Mouse (Mus musculus) thymus, postnatal 36 days (tissue): ENCODE results near the gene Mocs1.

Source experiments
- DNase-seq, 2 experiments: peaks; one replicate each; pipeline ENCODE4 v3.0.0; 2022; ENCODE audit warnings: mixed read lengths in 2 of 2

Mocs1 gene

DNA sequence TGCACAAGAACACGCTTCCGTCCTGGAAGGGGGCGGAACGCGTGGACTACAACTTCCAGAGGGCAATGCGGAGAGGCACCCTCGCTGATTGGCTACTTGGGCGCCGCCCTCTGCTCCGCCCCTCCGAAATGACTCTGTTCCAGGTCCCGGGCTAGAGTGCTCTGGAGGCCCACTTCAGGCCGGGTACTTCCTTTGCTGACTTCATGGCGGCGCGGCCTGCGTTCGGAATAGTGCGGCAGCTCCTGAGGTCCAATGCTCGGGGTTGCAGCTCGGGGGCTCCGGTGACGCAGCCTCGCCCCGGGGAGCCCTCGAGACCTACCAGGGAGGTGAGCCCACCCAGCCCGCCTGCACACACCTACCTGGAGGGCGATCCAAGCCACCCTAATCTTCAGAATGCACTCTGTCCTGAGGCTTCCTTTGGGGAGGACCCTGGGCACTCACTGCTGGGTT is at the start of gene Mocs1:
TSS of gene Mocs1 (plus strand) at position 124 of the 450 bp plus-strand sequence.
- peak; percentile 93 to 96 for DNase-seq

DNA sequence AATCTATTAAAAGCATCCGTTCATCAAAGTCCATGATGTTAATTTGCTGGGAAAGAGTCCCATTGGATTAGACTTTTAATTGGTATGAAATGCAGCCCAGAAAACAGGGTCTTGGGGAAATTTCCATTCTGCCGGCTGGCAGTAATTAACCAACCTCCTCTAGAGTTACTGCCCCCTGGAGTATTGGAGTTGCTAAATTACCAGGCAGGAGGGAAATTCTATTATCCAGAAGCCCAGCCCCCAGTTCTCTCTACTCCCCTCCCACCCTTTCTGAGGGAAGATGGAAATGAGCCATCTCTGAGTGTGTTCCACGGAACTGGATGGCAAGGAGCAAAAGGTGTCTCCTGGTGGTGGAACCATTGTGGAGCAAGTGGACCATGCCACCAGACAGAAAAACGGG is 48.5 kb upstream of the Mocs1 start:
- DNase-seq = no peak

DNA sequence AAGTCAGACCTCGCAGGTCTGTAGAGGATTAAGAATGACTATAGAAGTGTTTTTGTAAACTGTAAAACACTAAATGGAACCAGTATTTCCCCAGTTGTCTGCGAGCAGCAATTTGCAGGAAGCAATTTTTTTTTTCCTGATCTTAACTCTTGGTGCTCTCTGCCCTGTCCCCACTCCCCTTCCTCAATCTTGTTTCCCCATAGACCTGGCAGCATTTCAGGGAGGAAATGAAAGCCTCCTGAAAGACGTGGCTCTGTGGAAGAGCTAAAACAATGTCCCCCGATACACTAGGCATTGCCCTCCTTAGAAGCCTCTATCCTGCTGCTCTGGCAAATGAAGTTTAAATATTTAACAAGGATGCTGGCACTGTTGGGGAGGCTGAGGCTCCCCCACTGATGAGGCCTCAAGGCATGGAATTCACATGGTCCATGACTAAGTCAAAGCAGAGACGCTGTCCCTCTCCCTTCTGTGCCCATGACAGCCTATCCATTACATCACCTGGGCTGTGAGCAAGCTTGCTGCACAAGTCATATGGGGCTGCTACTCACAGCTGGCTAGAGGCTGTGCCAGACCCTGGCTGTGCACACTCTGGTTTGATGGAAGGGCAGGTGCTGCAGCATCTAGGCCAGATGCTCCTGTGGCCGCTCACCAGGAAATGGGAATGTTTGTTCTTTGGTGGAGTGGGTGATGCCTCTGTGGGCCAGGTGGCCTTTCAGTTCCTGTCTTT is 43.8 kb upstream of the Mocs1 start:
- peak; percentile 33 to 67 for DNase-seq

DNA sequence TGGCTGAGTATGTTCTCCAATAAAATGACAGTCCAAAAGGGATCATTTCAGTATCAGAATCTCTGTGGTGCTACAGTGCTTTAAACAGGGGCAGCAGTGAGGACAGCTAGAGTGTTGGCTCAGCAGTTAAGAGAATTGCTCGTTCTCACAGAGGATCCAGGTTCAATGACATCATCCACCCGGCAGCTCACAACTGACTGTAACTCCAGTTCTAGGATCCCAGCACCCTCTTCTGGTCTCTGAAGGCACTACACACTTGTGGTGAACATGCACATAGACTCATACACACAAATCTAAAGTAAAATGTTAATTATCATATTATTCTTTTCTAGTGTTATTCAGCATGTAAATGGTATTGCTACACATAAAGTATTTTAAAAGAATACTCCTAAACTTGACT is 40.4 kb upstream of the Mocs1 start:
- DNase-seq = no peak

DNA sequence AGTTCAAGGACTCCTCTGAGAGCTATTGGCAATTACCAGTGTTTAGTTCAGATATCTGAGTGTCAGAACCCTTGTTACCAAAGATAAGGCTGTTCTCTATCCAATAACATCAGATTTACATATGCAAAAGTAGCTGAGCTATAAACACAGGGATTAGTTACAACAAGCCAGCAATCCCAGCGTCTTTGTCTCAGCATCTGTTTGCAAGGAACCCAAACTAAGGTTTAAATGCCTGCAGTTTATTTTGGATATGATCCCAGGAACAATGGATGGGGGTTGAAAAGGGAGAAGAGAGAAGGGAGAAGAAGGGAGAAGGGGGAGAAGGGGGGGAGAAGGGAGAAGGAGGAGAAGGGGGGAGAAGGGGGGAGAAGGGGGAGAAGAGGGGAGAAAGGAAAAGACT is 35.4 kb upstream of the Mocs1 start:
- DNase-seq = no peak

DNA sequence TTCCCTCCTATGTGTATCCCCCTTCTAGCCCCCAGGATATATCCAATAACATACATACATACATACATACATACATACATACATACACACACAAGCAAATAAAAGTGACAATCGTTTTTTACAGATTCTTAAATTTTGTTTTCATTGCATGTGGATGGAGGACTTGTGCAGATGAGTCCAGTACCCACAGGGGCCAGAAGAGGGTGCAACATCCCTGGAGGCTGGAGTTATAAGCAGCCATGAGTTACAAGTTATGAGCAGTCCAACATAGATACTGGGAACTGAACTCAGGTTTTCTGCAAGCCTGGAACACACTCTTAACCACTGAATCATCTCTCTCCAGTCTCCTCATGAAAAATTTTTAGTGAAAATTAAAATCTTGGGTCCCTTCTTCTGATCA is 33.3 kb upstream of the Mocs1 start:
- DNase-seq = peak in 1 of 2 experiments; percentile 11

DNA sequence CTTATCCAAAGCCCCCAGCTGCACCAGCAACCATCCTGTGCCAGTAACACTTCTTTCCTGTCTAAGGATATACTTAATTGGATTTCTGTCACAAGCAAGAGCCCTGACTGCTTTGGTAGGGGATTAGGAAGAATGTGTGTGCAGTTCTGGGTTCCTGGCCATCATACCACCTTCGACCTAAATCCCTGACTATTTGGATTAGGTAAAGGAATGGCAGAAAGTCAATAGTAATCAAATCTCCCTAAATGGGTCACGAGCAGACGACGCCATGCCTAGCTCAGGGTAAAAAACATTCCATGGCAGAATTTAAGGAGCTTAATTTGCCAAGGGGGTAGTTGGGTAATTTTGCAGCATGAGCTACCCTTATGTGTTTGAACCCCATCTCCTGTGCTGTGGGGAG is 28.6 kb upstream of the Mocs1 start:
- no peak for DNase-seq

DNA sequence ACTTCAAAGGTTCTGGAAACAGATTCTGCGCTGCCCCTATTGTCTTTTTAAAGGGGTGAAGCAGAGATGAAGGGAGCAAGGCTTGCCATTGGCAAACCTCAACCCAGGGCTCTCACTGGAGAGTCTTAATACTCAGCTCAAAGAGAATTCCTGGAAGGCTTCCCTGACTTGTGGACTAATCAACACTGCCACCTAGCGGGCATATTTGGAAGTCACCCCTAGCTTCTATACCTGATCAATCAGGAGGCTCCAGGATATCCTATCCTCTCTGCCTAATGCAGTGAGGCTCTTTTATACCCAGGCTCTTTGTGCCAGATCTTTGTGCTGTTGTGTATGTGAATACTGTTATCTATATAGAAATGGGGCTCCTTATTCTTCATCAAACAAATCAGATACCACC is 28.0 kb upstream of the Mocs1 start:
- peak; percentile 44 to 63 for DNase-seq

DNA sequence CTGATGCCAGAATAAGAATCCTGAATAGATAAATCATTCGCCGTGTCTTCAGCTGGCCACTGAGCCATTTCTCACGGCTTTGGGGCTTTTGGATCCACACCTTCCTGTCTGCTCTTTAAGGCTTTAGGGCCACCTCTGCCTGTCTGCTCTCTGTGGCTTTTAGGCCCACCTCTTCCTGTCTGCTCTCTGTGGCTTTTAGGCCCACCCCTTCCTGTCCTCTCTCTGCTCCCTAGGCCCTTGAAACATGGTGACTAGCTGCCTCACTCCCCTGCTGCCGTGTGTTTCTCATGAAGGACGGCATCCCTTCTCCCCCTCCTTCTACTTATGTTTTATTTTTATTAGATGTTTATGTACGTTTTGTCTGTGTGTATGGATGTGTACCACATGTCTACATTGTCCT is 25.0 kb upstream of the Mocs1 start:
- peak; percentile 33 to 58 for DNase-seq

DNA sequence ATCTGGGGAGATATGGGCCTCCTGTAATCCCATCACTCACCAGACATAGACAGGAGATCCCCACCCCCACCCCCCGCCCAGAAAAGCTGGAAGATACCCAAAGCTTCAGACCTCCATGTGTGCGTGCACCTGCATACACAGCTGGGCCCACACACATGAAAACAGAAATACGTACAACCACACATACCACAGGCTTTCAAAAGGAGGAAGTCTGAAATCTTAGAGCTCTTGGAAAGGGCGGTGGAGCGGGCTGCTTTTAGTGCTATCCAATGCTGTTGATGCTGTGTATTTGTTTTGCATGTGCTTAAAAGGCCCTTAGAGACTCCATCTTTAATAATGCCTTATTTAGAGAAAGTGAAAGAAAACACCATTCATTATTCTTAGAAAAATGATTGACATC is 22.2 kb upstream of the Mocs1 start:
- peak in 1 of 2 experiments; percentile 50 for DNase-seq

DNA sequence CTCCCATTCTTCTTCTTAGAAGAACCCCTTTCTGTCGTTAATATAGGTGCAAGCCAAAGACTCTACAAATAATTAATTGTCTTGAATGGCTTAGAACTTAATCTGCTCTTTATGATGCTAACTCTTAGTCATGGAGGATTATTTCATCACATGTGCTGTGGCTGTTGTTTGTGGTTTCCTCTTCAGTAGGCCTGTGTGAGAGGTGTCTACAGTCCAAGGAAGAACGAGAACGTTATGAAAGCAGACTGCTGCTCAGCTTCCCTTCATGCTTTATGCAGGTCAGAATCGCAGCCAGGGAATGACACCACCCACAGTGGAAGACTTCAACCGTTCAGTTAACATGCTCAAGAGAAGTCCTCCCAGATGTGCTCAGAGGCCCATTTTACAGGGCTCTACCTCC is 15.2 kb upstream of the Mocs1 start:
- DNase-seq = no peak

DNA sequence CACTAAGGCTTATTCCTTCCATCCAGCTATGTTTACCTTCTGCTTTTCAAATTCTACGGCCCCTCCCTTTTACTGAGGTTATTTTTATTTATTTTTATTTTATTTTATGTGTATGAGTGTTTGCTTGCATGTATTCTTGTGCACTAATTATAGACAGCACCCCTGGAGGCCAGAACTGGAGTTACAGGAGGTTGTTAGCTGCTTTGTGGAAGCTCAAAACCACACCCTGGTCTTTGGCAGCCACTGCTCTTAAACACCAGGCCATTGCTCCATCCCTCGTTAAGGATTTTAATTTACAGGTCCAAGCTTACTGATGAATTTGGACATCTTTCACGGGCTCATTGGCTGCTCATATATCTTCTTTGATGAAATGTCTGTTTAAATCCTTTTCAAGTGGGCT is 14.6 kb upstream of the Mocs1 start:
- DNase-seq = no peak

DNA sequence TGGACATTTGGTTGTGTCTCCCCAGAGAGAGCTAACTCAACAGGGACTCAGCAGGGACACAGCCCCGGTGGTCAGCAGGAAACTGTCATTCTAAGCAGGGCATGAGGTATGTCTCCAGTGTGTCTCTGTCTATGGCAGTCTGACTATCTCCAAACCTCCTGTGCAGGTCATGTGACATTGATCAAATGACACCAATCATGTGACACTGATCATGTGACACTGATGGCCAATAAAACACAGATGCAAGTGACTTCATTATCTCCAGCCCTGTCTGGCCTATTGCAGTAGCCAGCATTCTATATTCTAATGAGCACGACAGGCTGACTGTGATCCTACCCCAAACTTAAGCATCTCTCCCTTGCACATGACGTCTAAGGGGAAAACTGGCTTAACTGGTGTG is 11.9 kb upstream of the Mocs1 start:
- DNase-seq = no peak

DNA sequence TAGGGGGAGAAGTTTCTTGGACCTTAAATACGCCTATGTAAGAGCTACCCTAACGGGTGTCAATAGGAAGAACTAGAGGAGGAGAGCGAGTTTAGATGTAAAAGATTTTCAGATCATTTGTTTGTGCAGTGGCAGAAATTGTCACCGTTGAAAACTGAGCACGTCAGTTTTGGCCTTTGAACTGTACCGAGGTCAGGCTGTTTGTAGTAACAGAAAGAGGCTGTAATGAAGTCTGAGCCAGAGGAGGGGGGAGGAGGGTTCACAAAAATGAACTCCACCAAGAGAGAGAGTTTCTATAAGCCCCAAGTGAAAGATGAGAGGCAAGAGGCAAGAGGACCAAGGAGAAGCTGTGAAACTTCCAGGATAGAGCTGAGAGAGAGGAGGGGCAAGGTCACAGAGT is 8.3 kb upstream of the Mocs1 start:
- DNase-seq = no peak

DNA sequence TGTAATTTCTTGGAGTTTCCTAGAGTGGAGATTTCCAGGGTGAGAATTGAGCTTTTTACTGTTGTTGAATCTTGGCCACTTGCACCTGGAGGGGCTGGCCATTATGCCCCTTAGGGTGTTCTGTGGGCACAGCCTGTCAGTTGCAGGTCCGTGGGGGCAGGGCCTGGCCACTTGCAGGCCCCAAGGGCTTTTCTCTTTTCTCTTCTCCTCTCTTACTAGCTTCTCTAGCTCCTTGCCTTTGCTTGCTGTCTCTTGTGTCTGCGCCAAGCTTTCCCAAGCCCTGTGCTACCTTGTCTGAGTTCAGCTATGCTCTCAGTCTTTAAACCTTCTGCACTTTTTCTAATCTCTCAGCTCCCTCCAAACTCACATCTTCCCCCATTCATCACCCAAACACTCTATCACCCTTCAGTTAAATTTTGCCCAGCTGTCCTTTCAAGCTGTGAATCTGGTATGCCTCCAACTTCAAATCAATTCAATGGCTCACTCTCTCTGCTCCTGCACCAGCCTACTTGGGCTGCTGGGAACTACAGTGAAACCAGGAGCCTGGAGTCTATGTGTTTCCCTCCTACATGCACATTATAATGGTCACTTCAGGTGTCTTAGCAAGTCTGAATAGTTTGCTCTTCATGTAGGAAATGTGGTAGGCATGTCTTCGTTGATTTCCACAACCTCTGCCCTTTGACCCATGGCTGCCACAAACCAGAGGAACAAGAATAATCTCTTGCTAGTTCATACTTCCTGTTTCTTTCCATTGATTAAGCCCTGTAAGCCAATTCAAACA is 5.7 kb upstream of the Mocs1 start:
- DNase-seq = no peak

DNA sequence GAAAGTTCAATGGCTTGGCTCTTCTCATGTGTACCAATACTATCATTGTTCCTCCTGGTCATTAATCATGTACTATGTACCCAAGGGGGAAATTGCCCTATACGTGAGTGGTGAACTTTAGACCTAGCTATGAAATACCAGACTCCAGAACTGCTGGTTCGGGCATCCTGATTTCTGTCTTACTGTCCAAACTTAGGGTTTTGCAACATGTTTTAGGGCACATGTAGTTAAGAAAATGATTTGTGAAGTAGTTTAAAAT is 5.2 kb upstream of the Mocs1 start:
- DNase-seq = no peak

DNA sequence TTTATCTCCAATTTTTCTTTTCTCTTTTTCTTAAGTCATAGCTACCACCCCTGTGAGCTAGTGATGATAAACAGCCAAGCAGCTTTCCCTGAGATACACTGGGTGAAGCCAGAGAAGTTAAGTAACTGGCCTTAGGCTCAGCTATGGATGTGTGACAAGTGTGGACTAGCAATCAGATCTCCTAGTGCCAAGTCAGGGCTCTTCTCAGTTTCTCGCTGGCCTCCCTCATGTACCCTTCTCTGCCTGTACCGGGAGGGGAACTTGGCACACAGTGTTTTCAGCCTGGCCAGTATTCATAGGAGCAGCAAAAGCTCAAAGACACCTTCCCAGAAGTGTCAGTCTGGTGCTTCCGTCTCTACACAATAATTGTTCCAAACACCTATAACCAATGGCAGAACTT is 4.3 kb upstream of the Mocs1 start:
- no peak for DNase-seq

DNA sequence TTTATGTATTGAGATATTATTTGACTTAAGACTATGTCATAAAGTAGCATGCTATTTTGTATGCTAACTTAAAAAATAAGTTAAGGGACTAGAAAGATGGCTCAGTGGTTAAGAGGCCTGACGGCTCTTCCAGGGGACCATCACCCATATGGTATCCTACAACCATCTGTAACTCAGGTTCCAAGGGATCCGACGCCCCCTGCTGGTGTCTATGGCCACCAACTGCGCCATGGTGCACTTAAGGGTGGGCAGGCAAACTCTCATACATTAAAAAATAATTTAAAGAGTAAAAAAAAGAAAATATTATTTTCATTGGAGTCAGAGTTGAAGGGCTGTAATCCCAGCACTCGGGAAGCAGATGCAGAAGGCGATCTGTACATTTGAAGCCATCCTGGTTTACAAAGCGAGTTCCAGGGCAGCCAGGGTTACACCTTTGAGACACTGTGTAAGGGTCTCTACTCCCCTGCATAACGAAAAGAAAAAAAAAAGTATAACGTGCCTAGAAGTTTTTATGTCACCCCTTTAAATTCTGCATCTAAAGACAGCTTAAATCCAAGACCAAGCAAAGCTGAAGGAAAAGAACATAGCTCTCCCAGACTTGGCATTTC is 427 bp upstream of the Mocs1 start:
- DNase-seq = peak; percentile 54 to 55

DNA sequence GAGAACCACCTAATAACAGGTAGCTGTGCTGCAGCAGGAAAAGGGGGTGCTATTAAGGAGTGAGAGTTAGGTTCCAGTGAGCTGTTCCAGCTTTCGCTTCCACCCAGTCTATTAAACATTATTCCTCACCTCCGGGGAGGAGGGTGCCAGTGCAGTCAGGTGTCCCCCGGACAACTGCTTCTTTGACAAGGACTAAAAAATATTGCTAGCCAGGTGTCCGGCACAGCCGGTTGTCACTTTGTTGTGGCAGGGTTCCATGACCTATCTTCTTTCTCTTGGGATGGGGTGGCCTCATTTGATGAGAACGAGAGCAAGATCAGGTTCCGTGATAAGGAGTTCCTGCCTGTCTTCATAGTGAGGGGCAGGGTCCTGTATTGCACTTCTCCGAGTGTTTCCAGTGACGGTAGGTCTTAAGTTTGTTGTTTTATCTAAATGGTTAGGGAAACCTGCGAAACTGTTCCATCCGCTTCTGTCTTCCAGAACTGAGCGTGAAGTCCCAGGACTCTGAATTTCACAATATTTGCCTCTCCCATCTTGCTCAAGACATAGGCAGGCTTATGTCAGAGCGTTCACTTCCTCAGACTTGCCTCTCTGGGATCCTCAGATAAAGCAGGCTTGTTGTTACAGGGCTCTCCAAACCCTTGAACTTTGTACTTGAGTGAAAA is 721 bp downstream of the Mocs1 start:
- no peak for DNase-seq

DNA sequence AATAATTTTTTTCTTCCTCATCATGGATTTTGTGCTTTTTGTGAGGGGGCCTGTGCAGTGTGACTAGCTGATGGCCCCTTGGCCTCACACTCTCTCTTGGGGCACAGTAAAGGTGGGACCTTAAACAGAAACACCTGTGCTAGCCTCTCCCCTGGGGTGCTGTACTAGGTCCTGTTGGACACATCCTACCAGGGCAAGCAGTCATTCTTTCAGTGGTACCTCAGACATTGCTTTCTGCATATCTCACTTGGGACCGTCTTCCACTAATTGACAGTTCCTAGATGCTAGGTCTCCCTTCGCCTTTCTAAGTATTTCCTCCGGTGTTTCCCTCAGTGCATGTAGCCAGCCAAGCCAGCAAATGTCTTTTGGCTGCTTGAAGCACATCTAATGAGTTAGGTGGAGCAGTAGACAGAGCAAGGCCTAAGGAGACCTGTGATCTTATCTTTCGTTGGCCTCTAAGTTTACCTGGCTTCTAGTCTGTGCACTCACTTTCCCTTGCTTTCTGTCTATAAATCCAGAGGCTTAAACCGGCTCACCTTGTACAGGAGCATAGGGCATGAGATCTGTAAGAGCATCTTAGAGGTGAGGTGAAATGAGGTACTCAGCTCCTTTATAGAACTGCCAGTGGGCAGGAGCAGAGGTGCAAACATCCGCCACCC is 1.4 kb downstream of the Mocs1 start:
- DNase-seq = no peak

DNA sequence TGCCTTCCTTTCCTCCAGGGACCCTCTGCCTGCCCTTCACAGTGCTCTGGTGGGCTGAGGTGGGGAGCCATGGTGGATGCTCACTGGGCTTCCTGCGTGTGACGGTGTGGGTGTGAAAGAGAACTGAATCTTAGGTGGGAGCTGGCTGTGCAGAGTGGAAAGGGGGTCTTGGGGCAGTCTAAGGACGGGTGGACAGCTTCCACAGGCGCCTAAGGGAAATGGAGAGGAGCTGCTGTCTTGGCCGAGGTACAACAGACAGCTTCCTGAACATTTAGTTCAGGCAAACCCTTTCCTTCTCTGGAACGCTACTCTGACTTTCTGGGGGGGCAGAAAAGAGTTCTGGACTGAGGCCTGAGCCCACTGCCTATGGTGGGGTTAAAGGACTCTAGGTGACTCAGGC is 2.0 kb downstream of the Mocs1 start:
- no peak for DNase-seq

DNA sequence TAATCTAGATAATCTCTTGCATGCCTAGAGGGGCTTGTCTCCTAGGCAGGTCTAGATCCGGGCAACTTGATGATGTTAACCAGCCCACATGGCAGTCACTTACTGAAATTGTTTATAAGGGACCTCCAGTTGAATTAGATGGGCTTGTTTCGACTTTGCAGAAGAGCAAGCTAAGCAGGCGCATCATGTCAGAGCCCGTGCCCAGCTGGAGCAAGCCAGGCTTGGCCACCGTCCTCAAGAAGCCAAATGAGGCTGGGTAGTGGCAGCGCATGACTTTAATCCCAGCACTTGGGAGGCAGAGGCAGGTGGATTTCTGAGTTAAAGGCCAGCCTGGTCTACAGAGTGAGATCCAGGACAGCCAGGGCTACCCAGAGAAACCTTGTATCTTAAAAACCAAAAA is 3.0 kb downstream of the Mocs1 start:
- DNase-seq = no peak

DNA sequence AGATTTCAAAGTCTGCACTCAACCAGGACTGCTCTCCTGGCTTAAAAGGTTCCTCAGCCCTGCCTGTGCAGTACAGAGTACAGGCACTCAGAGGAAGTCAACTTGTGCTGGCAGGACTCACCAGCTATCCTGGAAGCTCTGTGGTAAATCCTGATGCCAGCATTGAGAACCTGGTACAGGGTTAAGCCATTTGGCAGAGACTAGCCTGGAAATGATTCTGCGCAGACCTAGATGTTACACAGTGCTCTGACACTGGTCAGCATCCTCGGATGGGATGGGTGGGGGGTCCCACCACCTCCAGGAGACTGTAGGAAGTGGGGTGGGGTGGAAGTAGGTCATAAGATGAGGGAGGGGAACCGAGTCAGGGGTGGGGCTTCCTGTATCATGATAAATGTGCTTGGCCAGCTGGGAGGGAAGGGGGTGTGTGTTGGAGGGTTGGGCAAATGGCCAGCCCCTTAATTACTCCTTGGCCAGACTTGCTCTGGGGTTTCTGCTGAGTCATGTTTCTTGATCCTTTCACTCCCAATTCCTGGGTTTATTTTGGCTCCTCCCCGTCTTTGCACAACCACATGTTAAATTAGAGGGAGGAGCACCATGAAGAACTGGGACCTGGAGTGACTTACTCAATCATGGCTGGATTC is 4.0 kb downstream of the Mocs1 start:
- DNase-seq = no peak
